Mouse (Mus musculus): Measurements from ENCODE around the gene Ankle1. TPM values are rescaled to one million over a fixed set of nuclear protein-coding genes. Genes with fewer than 3 reads are reported as not detected.

Gene Ankle1
- total and polyA plus RNA-seq, 3 experiments, result 18.5 to 21.2 TPM; not detected in 1

GRCm38 (mm10) chr8:71374616-71375206 lies 31.1 kb upstream of the Ankle1 start:
- H3K4me1 ChIP-seq (ENCODE audit: control insufficient read depth in 1 of 2, insufficient read depth in 2 of 2, low read length in 2 of 2), result peaks cover 0 to 3% of the 10 kb centered on the region in 2 experiments; a peak in 1 of 4 replicates
- no peak overlapping the region for H3K27ac ChIP-seq (ENCODE audit: control insufficient read depth, low read depth, low read length)
- H3K9me3 ChIP-seq (replicated peaks; ENCODE audit: insufficient read depth, low read length), result no peaks in the 10 kb centered on the region
- H3K27me3 ChIP-seq (ENCODE audit: control insufficient read depth in 1 of 2, insufficient read depth in 2 of 2, low read length in 2 of 2), result no peaks in the 10 kb centered on the region
- no peak for TF ChIP-seq USF2 (IDR thresholded peaks at IDR 0.05; ENCODE audit: borderline replicate concordance in 1 of 2, insufficient read depth in 1 of 2, low read depth in 1 of 2, low read length in 2 of 2)
- TF ChIP-seq RAD21 (IDR thresholded peaks at IDR 0.05; ENCODE audit: low read depth, low read length), result no peak
- TF ChIP-seq MEF2A (IDR thresholded peaks at IDR 0.05; ENCODE audit: extremely low read depth, insufficient replicate concordance, low read depth, low read length, poor library complexity, severe bottlenecking), result no peak
- no peak for TF ChIP-seq MAX (IDR thresholded peaks at IDR 0.05; ENCODE audit: low read length)
- TF ChIP-seq MAFK (IDR thresholded peaks at IDR 0.05; ENCODE audit: borderline replicate concordance, low read depth, low read length), result no peak
- TF ChIP-seq CHD2 (IDR thresholded peaks at IDR 0.05; ENCODE audit: low read length), result no peak
- TF ChIP-seq POLR2AphosphoS2 (IDR thresholded peaks at IDR 0.05; ENCODE audit: low read length), result no peak
- TF ChIP-seq SMC3 (IDR thresholded peaks at IDR 0.05; ENCODE audit: low read depth, low read length), result no peak
- TF ChIP-seq MXI1 (IDR thresholded peaks at IDR 0.05; ENCODE audit: low read depth, low read length), result no peak
- TF ChIP-seq POLR2A (IDR thresholded peaks at IDR 0.05; ENCODE audit: control insufficient read depth in 1 of 2, insufficient read depth in 1 of 2, low read depth in 1 of 2, low read length in 2 of 2, poor library complexity in 1 of 2), result no peak
- no peak for TF ChIP-seq CTCF (IDR thresholded peaks at IDR 0.05 in 2 of 3, conservative IDR thresholded peaks at IDR 0.05 in 1 of 3; ENCODE audit: control insufficient read depth in 1 of 3, insufficient read depth in 1 of 3, low read depth in 2 of 3, low read length in 3 of 3, poor library complexity in 1 of 3, severe bottlenecking in 1 of 3)
- no peak for TF ChIP-seq GABPA (IDR thresholded peaks at IDR 0.05; ENCODE audit: low read depth, low read length)
- no peak for TF ChIP-seq ETS1 (IDR thresholded peaks at IDR 0.05; ENCODE audit: low read depth, low read length)
- no peak for TF ChIP-seq MYB (IDR thresholded peaks at IDR 0.05; ENCODE audit: low read depth, low read length)
- no peak for TF ChIP-seq GATA1 (IDR thresholded peaks at IDR 0.05; ENCODE audit: low read depth, low read length)
- TF ChIP-seq NELFE (IDR thresholded peaks at IDR 0.05; ENCODE audit: low read depth, low read length), result no peak
- no peak for TF ChIP-seq TAL1 (IDR thresholded peaks at IDR 0.05; ENCODE audit: low read length)
- TF ChIP-seq ZMIZ1 (IDR thresholded peaks at IDR 0.05; ENCODE audit: low read depth, low read length), result no peak
- TF ChIP-seq POLR2AphosphoS5 (IDR thresholded peaks at IDR 0.05; ENCODE audit: borderline replicate concordance, low read depth, low read length), result no peak
- no peak for TF ChIP-seq ZKSCAN1 (IDR thresholded peaks at IDR 0.05; ENCODE audit: low read depth, low read length)
- H3K36me3 ChIP-seq (ENCODE audit: control insufficient read depth in 1 of 2, insufficient read depth in 2 of 2, low read length in 2 of 2), result no peaks in the 10 kb centered on the region
- H3K9ac ChIP-seq (ENCODE audit: control insufficient read depth, low read depth, low read length, poor library complexity, severe bottlenecking), result no peak overlapping the region
- H3K79me2 ChIP-seq (ENCODE audit: control insufficient read depth, insufficient read depth, low read length, poor library complexity), result no peaks in the 10 kb centered on the region; the same call in 1 of the 2 replicates
- no peak for DNase-seq (ENCODE audit: low read depth, low spot score)
- no peak overlapping the region for H3K4me3 ChIP-seq (ENCODE audit: control insufficient read depth in 1 of 2, insufficient read depth in 1 of 2, low read depth in 2 of 2, low read length in 2 of 2)
